Mouse (Mus musculus) 3T3-L1 (cell line): ENCODE results near the gene Usp25.

ENCODE experiments used
- DNase-seq: peaks from one replicate; pipeline ENCODE4 v3.0.0-alpha.2; 2015; ENCODE audit warnings: low read depth, low spot score

The Usp25 gene

DNA sequence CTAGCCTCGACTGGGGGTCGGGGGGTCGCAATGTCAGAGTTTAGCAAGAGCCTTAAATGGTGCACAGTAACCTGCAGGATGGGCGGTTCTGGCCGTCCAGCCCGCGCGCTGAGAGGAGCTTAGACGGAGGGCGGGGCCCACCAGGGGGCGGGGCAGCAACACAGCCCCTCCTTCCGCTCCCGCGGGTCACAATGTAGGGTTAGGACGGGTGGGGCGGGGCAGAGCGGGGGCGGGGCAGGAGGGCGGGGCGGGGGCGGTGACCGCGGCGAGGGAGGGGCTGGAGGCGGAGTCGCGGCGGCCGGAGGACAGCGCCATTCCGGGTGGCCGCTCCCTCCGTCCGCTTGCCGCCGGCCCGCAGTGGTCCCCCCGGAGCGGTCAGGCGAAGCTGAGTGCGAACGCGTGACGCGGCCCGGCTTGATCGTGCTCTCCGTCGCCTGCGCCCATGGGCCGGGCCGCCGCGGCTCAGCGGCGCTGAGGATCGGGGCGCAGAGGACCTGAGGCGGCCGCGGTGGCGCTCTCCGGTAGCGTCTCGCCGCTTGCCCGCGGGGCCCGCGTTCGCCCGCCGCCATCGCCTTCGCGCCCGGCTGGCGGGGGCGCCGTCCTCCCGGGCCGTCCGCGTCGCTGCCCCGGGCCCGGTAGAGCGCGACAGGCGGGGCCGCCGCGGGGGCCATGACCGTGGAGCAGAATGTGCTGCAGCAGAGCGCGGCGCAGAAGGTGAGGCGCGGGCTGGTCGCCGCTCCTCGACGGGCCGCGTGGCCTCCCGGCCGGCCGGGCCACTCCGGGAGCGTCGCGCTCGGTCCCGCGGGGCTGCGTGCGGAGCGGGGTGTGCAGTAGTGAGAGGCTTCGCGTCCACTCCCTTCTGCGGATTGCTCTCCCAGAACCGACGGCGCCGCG lies at the start of gene Usp25:
Gene Usp25, plus strand, starts transcription at position 280 of the 894 bp plus-strand sequence.
- peak; percentile 78 for DNase-seq

GRCm38 (mm10) chr16:76967593-76968275 lies 45.8 kb upstream of the Usp25 start:
- DNase-seq = no peak

- DNase-seq = no peak
Measured at GRCm38 (mm10) chr16:76971211-76971610, 42.3 kb upstream of the Usp25 start.

DNA sequence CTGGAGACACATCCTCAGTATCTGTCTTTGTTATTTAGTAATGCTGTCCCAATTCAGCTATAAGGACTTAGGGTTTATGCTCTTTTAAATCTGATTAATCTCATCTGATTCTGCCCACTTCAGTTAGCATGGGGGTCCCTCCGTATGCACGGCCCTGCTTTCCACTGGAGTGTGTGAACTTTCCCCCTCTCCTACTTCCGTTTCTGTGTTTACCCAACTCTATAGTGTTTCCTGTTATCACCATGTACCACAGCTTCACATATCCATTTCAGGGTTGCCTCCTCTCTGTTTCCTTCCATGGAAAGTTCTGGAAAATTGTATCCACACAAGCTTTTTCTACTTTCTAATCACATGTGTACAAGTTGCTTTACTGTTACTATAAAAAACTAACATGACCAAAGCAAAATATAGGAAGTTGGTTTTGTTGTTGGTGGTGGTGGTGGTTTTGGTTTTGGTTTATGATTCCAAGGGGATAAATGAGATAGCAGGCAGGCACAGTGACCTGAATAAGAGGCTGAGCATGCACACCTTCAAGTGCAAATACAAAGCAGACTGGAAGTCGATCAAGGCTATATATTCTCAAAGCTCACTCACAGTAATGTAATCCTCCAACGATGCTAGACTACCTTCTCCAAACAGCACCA lies 36.6 kb upstream of the Usp25 start:
- no peak for DNase-seq

- DNase-seq = no peak
Measured at GRCm38 (mm10) chr16:76983696-76984095, 29.8 kb upstream of the Usp25 start.

GRCm38 (mm10) chr16:76987711-76988110 lies 25.8 kb upstream of the Usp25 start:
- no peak for DNase-seq

GRCm38 (mm10) chr16:77003900-77004299 lies 9.6 kb upstream of the Usp25 start:
- DNase-seq = no peak

- no peak for DNase-seq
Measured at GRCm38 (mm10) chr16:77009173-77009572, 4.3 kb upstream of the Usp25 start.

DNA sequence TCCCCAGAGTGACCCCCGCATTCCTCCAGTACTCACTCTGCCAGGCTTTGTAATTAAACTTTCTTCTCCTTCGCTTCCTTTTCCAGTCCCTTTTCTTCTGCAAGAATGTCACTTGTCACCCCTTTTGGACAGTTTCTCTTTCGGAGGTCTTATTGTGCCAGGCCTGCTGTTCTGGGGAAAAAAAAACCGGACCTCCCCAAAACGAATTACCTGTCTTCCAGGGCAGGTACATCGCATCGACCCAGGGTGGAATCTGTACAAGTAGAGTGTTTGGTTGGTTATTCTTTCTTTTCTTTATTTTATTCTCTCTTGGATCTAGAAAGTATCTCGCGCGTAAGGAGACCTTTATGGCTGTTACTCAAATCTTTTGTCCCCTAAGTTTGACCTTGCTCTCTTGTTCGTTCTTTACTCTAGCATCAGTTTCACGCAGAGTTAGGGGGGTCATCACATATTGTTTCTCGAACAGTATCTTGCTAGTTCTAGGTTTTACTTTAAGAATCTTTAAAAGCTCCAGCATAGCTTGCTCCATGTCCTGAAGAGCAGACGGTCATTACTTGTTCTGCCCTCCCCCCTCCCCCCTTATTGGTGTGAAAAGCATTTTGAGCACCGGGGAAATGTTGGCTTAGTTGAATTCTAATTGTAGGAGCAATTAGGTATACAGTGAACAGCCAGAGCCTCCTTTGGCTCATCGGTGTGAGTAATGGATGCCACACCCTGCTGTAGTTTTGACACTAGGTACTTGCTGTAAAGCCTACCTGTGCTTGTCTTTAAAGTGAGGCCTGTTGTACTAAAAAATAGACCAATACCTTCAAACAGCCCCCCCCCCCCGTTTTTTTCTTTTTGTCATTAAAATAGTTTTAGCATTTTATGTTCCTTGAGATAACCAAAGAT lies 1.1 kb downstream of the Usp25 start:
- DNase-seq = peak; percentile 59

DNA sequence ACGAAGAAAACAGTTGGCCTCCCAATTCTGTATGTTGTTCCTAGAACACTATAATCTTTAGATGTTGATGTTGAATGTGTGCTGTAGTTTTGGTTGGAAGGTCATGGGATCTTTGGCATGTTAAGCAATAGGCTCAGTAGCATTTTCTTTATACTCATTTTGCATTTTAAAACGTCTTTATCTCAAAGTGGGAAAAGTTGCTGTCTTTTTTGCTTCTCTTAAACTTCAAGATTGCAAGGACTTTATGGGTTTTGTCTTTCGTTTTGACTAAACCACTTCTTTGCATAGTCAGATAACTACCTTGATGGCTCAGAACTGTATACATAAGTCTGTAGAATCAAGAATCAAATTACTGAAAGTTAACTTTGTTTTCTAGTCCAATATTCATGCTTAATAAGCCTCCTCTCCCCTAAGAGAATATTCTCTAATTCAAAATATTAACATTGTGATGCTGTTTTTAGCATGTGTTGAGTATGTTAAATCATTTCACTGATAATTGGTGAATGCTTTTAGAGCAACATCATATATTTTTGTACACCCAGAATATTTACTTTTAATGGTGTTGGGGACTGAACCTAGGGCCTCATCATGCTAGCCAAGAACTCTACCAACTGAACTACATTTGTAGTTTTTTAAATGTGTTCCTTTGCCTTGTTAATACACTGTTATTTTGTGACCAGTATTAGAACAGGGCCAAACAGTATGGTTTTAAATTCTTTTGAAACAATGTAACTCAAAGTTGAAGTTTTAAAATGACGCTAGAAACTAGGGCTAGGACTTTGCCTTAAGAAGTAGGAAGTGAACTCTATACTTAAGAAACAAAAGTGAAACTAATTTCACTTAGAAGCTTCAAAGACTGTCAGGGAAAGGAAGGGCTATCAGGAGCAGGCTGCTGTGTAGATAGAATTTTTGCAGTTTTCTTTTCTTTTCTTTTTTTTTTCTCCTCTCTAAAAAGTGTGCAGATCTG lies 2.2 kb downstream of the Usp25 start:
- DNase-seq = peak; percentile 65

DNA sequence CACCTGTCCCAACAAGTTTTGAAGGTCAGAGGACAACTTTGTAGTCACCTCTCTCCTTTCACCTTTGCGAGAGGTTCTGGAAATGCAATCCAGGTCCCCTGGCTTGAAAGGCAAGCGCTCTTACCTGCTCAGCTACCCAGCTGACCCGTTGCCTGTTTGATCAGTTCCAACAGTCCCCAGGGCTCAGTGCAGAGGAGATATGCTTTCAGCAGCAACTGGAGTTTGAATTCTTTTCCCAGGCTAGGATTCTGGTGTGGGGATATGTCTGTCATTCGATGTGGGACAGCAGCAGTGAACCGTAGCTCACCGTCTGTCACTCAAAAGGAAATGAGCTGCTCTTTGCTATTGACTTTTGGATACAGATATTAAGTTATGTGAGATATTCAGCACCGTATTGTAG lies 4.4 kb downstream of the Usp25 start:
- DNase-seq = no peak

GRCm38 (mm10) chr16:77020190-77020589 lies 6.7 kb downstream of the Usp25 start:
- DNase-seq = no peak

DNA sequence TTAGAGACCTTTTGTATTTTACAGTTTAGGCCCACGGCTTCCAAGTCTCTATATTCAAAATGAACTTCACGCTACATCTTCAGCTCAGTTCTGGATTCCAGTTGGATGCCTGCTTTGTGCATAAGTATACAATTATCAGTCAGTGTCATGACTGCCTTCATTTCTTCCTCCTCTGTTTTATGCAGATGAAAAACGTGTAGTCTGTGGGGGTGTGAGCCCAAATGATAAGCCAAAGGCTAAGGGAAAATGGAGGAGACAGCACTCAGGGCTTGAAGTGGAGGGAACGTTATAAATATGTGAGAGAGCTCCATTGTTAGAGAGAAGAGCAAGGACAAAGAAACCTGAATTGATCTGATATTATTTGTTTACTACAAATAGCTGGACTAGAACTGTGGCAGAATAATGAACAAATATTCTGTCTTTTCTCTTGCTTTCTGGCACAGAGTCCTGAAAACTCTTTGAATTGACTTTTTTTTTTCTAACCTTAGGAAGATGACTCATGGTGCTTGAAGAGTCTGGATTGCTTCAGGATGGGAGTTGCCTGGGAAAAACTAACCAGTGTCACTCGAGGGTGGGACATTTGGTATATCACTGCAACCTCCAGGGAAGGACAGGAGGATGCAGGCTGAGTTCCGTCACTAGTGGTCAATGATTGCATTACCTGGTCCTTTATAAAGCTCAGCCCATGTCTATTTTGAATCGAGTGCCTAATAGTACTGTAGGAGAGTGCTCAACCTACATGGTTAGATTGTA lies 10.3 kb downstream of the Usp25 start:
- DNase-seq = peak; percentile 83

GRCm38 (mm10) chr16:77026099-77026498 lies 12.6 kb downstream of the Usp25 start:
- DNase-seq = no peak

DNA sequence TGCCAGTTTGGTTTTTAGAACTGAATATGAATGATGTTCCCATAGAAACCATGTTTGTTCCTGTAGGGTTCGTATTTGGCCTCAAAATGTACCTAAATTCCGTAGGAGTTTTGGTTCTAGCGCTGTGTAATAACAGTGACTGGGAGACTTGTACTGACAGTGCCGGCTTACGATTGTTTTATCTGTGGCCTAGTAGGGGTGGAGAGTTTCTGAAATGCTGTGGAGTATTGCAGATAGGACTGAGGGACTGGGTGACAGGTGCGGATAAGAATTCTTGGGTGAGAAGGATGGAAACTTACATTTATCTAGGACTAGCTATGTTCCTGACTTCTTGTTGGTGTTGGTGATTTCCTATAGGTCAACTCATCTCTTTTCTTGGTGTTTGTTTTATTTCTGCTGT lies 13.4 kb downstream of the Usp25 start:
- no peak for DNase-seq

DNA sequence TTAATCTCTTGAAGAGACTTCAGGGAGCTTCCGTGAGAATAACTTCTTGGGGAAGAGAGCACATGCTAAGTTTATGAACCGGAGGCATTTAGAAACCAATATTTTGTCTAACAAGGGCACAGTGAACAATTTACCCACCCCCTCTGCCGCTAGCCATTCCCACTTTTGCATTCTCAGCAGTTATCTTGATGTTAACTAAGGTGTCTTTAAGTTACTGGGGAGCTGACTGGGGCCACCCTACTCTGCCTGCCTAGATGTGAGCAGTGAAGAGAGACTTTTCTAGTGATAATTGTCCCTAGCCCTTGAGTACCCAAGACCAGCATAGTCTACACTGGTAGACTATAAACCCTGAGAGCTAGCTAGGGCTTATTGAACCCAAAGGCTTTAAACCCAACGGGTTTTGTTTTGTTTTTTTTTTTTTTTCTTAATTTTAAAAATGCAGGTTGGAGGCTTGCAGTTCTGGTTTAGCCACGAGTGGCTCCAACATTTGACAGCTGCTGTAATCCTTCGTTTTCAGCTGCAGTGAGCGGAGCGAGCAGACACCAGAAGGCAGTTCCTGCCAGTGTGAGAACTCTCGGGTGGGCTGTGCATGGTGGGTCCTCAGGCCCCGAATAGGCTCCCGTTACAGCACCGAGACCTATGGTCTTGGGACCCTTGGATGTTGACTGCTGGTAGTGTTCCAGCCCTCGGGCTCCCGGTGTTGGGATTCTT lies 14.6 kb downstream of the Usp25 start:
- DNase-seq = no peak

GRCm38 (mm10) chr16:77028687-77029417 lies 15.3 kb downstream of the Usp25 start:
- no peak for DNase-seq

GRCm38 (mm10) chr16:77030435-77030834 lies 16.9 kb downstream of the Usp25 start:
- DNase-seq = peak; percentile 82
